Comparison of ENCODE assay signal across 11 mouse cellular contexts in the genomic region with DNA sequence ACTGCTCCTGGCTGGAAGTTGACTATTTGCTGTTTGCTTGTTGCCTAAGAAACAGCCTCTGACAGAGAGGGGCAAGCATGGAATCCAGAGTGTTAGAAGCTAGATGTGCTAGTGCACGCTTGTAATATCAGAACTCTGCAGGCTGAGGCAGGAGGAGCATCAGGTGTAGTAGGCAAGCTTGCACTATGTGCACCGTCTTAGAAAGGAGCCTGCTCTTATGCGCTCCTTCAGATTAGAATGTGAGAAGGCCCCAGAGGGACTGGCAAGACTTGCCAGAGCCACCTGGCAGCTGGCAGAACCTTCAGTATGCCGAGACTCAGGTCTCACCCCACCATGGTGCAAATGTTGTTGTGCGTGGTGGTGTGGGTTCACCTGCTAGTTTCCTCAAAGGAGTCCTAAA. TPM values are rescaled to one million over a fixed set of nuclear protein-coding genes. Genes with fewer than 3 reads are reported as not detected.
DNase-seq lines count a peak whose midpoint lies in the region; ATAC-seq and TF ChIP-seq lines count a peak whose summit lies in the region.
"Had no signal": no experiment of that assay in that cellular context is flagged by ENCODE, and none has a peak within 500 bp of the region (broad histone marks: within the 10 kb centered on the region; RNA-seq: fewer than 3 reads in every experiment).

No protein-coding gene starts in this region.

- 60% methylated on average over 5 of the region's 5 CpGs for WGBS in liver, adult 2 months
- 93% methylated on average over 5 of the region's 5 CpGs for WGBS in embryonic facial prominence, embryonic 14.5 days
- 85% methylated on average over 5 of the region's 5 CpGs for WGBS in liver, embryonic 11.5 days

- H3K4me1 ChIP-seq in liver, adult 2 months (ENCODE audit: control insufficient read depth, insufficient read depth, low read length) = peaks cover 32% of the 10 kb centered on the region
- H3K4me1 ChIP-seq in embryonic facial prominence, embryonic 14.5 days (ENCODE audit: control insufficient read depth, insufficient read depth, low read length) = peaks cover 37% of the 10 kb centered on the region
- H3K4me1 ChIP-seq in liver, embryonic 11.5 days (replicated peaks; ENCODE audit: control insufficient read depth, insufficient read depth, low read length) = peaks cover 41% of the 10 kb centered on the region

- peaks cover 15% of the 10 kb centered on the region for H3K36me3 ChIP-seq in liver, adult 2 months (ENCODE audit: control insufficient read depth, insufficient read depth, low read length)
- H3K36me3 ChIP-seq in embryonic facial prominence, embryonic 14.5 days (ENCODE audit: control insufficient read depth, insufficient read depth, low read length) = peaks cover 42% of the 10 kb centered on the region
- H3K36me3 ChIP-seq in liver, embryonic 11.5 days (ENCODE audit: control insufficient read depth, insufficient read depth, low read length) = peaks cover 17% of the 10 kb centered on the region; the same call in 1 of the 2 replicates

- TF ChIP-seq CTCF in liver, adult 2 months (IDR thresholded peaks at IDR 0.05; ENCODE audit: low read depth, low read length) = no peak

- no peak for TF ChIP-seq POLR2A in liver, adult 2 months (IDR thresholded peaks at IDR 0.05; ENCODE audit: extremely low read depth, insufficient read depth, low read length)

- ATAC-seq in embryonic facial prominence, embryonic 14.5 days (ENCODE audit: low read depth) = no peak
- no peak; the same call in 1 of the 2 replicates for ATAC-seq in liver, embryonic 11.5 days (replicated peaks; ENCODE audit: low FRiP score)
- ATAC-seq: inflammation-experienced regulatory T-cells, adult 6 months had no signal

- DNase-seq in liver, adult 2 months (ENCODE audit: extremely low read depth, low read depth, low spot score) = no peak
- DNase-seq in liver = no peak
- DNase-seq in embryonic facial prominence, embryonic 14.5 days (ENCODE audit: low spot score) = no peak
- no peak for DNase-seq in liver, embryonic 11.5 days (ENCODE audit: low spot score)
- peak; percentile 60 for DNase-seq in thymus, postnatal 0 days (ENCODE audit: low spot score)
- DNase-seq in natural killer cell, adult 2 months (ENCODE audit: low spot score in 2 of 2) = no peak
- no peak for DNase-seq in kidney, postnatal 36 days

- H3K27me3 ChIP-seq in liver, adult 2 months (ENCODE audit: control insufficient read depth, insufficient read depth, low read length) = no peaks in the 10 kb centered on the region
- no peaks in the 10 kb centered on the region for H3K27me3 ChIP-seq in embryonic facial prominence, embryonic 14.5 days (replicated peaks; ENCODE audit: control insufficient read depth, insufficient read depth, low read length)
- H3K27me3 ChIP-seq in liver, embryonic 11.5 days (replicated peaks; ENCODE audit: control insufficient read depth, insufficient read depth, low read length) = no peaks in the 10 kb centered on the region

- H3K79me2 ChIP-seq in liver, adult 2 months (ENCODE audit: control insufficient read depth, insufficient read depth, low read length) = peaks cover 61% of the 10 kb centered on the region

- H3K4me3 ChIP-seq in liver, adult 2 months (ENCODE audit: insufficient read depth, low read depth, low read length) = no peak overlapping the region
- H3K4me3 ChIP-seq in embryonic facial prominence, embryonic 14.5 days (ENCODE audit: low read depth, low read length) = no peak overlapping the region
- peak overlapping the region; percentile 88 for H3K4me3 ChIP-seq in liver, embryonic 11.5 days (ENCODE audit: low read depth, low read length)

- H3K27ac ChIP-seq in liver, adult 2 months (replicated peaks; ENCODE audit: insufficient read depth, low read depth, low read length) = no peak overlapping the region
- no peak overlapping the region for H3K27ac ChIP-seq in embryonic facial prominence, embryonic 14.5 days (replicated peaks; ENCODE audit: low read depth, low read length)
- no peak overlapping the region for H3K27ac ChIP-seq in liver, embryonic 11.5 days (ENCODE audit: low read depth, low read length)
- H3K27ac ChIP-seq: forebrain, embryonic 10.5 days had no signal

- peak overlapping the region; percentile 34 for H3K9ac ChIP-seq in liver, adult 2 months (ENCODE audit: low read depth, low read length)
- H3K9ac ChIP-seq in embryonic facial prominence, embryonic 14.5 days (ENCODE audit: low read depth, low read length) = no peak overlapping the region
- H3K9ac ChIP-seq in liver, embryonic 11.5 days (ENCODE audit: low read depth, low read length) = peak overlapping the region; percentile 93; the same call in 1 of the 2 replicates

- no peaks in the 10 kb centered on the region for H3K9me3 ChIP-seq in embryonic facial prominence, embryonic 14.5 days (ENCODE audit: control insufficient read depth, low read length)
- no peaks in the 10 kb centered on the region for H3K9me3 ChIP-seq in liver, embryonic 11.5 days (ENCODE audit: control insufficient read depth, low read length)
- H3K9me3 ChIP-seq: forebrain, embryonic 10.5 days had no signal

- H3K4me2 ChIP-seq in embryonic facial prominence, embryonic 14.5 days (ENCODE audit: low read depth, low read length) = peak overlapping the region; percentile 74; the same call in 1 of the 2 replicates
- peak overlapping the region; percentile 90 for H3K4me2 ChIP-seq in liver, embryonic 11.5 days

RNA-seq across cellular contexts. Expression of a gene that starts 8.1 kb away (rescaled TPM):
- total RNA-seq in liver, adult 2 months (2014; rRNA removed) = 44.7 and 60.8 TPM in 2 replicates
- polyA plus RNA-seq in liver, adult 2 months (2012; rRNA removed) = 134 and 145 TPM in 2 replicates
- polyA plus RNA-seq in embryonic facial prominence, embryonic 14.5 days (2014; fragmentation: Nextera tagmentation; extraction: Ambion mirVana) = 66.0 and 67.3 TPM in 2 replicates
- polyA plus RNA-seq in liver, embryonic 11.5 days (2014; fragmentation: Nextera tagmentation; extraction: Ambion mirVana) = 41.7 and 43.3 TPM in 2 replicates
- polyA plus RNA-seq in thymus, postnatal 0 days (2015; fragmentation: Nextera tagmentation; extraction: Ambion mirVana) = 82.0 and 82.7 TPM in 2 replicates

RNA-seq across cellular contexts. Expression of a gene that starts 26.1 kb away (rescaled TPM):
- total RNA-seq in liver, adult 2 months (2014; rRNA removed) = 0.09 and 0.27 TPM in 2 replicates
- polyA plus RNA-seq in liver, adult 2 months (2012; rRNA removed) = 0.47 and 0.55 TPM in 2 replicates
- polyA plus RNA-seq in embryonic facial prominence, embryonic 14.5 days (2014; fragmentation: Nextera tagmentation; extraction: Ambion mirVana) = 0.10 TPM in 1 of 2 replicates, not detected in the other
- polyA plus RNA-seq in liver, embryonic 11.5 days (2014; fragmentation: Nextera tagmentation; extraction: Ambion mirVana) = 0.13 TPM in 1 of 2 replicates, not detected in the other
- not detected in 2 replicates for polyA plus RNA-seq in thymus, postnatal 0 days (2015; fragmentation: Nextera tagmentation; extraction: Ambion mirVana)
- polyA plus RNA-seq: inflammation-experienced regulatory T-cells, adult 6 months; limb, embryonic 11.5 days had no signal

RNA-seq across cellular contexts. Expression of a gene that starts 33.0 kb away (rescaled TPM):
- not detected in 2 replicates for total RNA-seq in liver, adult 2 months (2014; rRNA removed)
- polyA plus RNA-seq in liver, adult 2 months (2012; rRNA removed) = 0.09 and 0.26 TPM in 2 replicates
- polyA plus RNA-seq in embryonic facial prominence, embryonic 14.5 days (2014; fragmentation: Nextera tagmentation; extraction: Ambion mirVana) = 0.07 TPM in 1 of 2 replicates, not detected in the other
- not detected in 2 replicates for polyA plus RNA-seq in liver, embryonic 11.5 days (2014; fragmentation: Nextera tagmentation; extraction: Ambion mirVana)
- not detected in 2 replicates for polyA plus RNA-seq in thymus, postnatal 0 days (2015; fragmentation: Nextera tagmentation; extraction: Ambion mirVana)
- polyA plus RNA-seq: forebrain, embryonic 10.5 days; inflammation-experienced regulatory T-cells, adult 6 months; limb, embryonic 11.5 days had no signal

RNA-seq across cellular contexts. Expression of a gene that starts 49.0 kb away (rescaled TPM):
- total RNA-seq in liver, adult 2 months (2014; rRNA removed) = 18.3 and 18.8 TPM in 2 replicates
- 0.71 and 1.4 TPM in 2 replicates for polyA plus RNA-seq in liver, adult 2 months (2012; rRNA removed)
- 40.4 and 42.0 TPM in 2 replicates for polyA plus RNA-seq in embryonic facial prominence, embryonic 14.5 days (2014; fragmentation: Nextera tagmentation; extraction: Ambion mirVana)
- 30.9 and 32.2 TPM in 2 replicates for polyA plus RNA-seq in liver, embryonic 11.5 days (2014; fragmentation: Nextera tagmentation; extraction: Ambion mirVana)
- polyA plus RNA-seq in thymus, postnatal 0 days (2015; fragmentation: Nextera tagmentation; extraction: Ambion mirVana) = 33.8 and 36.1 TPM in 2 replicates

RNA-seq across cellular contexts. Expression of a gene that starts 52.5 kb away (rescaled TPM):
- total RNA-seq in liver, adult 2 months (2014; rRNA removed) = not detected in 2 replicates
- not detected in 2 replicates for polyA plus RNA-seq in liver, adult 2 months (2012; rRNA removed)
- not detected in 2 replicates for polyA plus RNA-seq in embryonic facial prominence, embryonic 14.5 days (2014; fragmentation: Nextera tagmentation; extraction: Ambion mirVana)
- not detected in 2 replicates for polyA plus RNA-seq in liver, embryonic 11.5 days (2014; fragmentation: Nextera tagmentation; extraction: Ambion mirVana)
- not detected in 2 replicates for polyA plus RNA-seq in thymus, postnatal 0 days (2015; fragmentation: Nextera tagmentation; extraction: Ambion mirVana)
- polyA plus RNA-seq: forebrain, embryonic 10.5 days; inflammation-experienced regulatory T-cells, adult 6 months; limb, embryonic 11.5 days; testis, adult 2 months had no signal
